Mouse (Mus musculus) megakaryocyte, embryonic 14.5 days (primary cell): ENCODE measurements at regions not wholly inside any gene's neighbourhood (a gene's known extent, or its start where the extent isn't known, plus 50 kb on each side); places are given as distances from the start of the nearest gene placed in this dataset.

ENCODE experiments used
- FLI1 ChIP-seq: IDR thresholded peaks from 2 replicates; pipeline ENCODE4 v1.6.1; 2012; ENCODE audit warnings: low read length, inconsistent platforms, mixed read lengths
- GATA1 ChIP-seq: IDR thresholded peaks from 3 replicates; pipeline ENCODE4 v1.6.1; 2012; ENCODE audit warnings: mixed read lengths, low read length, inconsistent platforms, borderline replicate concordance

DNA sequence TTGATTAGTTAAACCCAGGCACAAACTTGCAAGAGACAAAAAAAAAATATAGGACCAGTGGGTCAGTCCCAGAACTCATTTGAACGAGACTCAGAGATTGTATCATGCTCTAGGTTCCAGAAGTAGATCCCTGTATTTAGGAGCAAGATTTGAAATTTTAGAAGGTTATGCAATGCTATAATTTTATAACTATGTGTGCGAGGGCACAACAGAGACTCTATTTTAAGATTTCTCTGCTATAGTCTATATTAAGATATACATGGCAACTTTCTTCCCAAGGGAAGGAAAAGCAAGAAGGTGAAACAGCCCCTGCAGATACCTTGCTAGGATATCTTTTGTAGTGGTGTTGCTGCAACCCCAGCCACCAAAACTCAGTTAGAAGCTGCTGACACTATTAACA is 55.7 kb downstream of the Otor start:
- TF ChIP-seq GATA1 (no peak), FLI1 (no peak)
